Mouse (Mus musculus): ENCODE measurements around the gene Mrpl44.

The Mrpl44 gene

DNA sequence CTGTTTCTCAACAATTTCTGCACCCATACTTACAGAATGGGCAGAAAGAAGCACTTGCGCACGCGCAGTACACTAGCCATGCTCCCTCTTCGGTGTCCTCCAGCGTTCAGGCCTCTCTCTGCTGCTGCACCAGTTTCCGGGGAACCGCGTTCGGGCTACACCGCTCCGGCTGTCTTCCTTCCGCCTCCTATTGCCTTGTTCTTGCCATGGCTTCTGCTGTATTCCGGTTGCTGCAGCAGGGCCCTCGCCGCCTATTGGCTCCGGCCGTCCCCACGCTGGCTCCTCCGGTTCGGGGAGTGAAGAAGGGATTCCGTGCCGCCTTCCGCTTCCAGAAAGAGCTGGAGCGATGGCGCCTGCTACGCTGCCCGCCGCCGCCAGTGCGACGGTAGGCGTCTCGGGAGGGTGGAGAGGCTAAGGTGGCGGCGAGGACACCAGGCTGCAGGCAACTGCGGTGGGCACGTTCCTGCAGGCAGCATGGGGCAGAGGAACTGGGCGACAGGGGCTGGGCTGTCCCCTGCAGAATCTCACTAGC lies at the start of gene Mrpl44, which contains the start of gene Wdfy1:
Gene Mrpl44 (plus strand): TSS at position 92 of the 532 bp plus-strand sequence.
Gene Wdfy1 (minus strand): TSS at position 217 of the 532 bp plus-strand sequence.
- DNase-seq (ENCODE audit: low spot score) = peak; percentile 90

DNA sequence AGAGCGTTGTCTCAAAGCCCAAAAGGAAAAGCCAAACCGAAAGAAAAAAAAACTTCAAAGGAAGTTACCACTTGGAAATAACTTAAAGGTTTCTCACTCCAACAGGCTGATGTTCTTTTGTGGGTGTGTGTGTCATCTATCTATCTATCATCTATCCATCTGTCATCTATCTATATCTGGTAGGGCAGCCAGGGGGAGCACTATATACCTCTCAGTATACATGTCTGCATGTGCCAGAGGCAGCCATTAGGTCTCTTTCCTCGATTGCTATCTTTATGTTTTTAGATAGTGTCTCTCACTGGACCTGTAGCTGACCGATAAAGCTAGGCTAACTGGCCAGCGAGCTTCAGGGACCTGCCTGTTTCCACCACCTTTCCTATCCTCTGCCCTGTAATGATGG lies 41.0 kb upstream of the Mrpl44 start:
- DNase-seq (ENCODE audit: low spot score) = no peak

DNA sequence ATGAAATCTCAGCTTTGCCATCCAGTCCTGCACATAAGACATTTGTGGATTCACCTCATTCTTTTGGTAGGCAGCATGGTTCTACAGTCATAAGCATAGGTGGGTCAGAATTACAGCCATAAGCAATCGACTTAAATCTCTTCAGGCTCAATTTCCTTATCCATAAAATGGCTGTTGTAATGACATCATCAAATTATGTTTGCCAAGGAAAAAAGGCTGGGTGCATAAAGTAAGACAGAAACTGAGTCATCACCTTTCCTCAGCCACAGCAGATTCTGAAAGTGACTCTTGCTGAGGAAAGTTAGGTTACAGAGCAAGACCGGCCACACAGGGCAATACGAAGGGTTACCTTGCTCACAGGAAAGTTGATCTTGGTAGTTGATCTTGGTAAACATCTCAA lies 39.4 kb upstream of the Mrpl44 start:
- no peak for DNase-seq (ENCODE audit: low spot score)

DNA sequence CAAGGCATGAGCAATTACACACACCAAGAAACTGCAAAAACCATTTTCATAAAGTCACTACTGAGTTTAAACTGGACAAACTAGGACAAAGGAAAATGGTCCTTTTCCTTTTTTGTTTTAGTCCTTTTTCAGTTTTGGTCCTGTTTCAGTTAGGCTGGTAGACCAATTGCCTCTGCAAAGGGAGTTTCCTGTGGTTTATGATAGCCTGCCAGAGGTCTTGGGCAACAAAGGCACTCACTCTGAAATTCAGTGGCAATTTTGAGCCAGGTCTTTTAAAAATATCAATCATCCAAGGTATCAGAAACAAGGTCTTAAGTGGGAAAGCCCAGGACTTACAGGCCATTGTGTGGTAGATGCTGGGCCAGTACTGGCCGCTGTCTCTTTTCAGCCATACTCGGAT lies 36.1 kb upstream of the Mrpl44 start:
- no peak for DNase-seq (ENCODE audit: low spot score)

DNA sequence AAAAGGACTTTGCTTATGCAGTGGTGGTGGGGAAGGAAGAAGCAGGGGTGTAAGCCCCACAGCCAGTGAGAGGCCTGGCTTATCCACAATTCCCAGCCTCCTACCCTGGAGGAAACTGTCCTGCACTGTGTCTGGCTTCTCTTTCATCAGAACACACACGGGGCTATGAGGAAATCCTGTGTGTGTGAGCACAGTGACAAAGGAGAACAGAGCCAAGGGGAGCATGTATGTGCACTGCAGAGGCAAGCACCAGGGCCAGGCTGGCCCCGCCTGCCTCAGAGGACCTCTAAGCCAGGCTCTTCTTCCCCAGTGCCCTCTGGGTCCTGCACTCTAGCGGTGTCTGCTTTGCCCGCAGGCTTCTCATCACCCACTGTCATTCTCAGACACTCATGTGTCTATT lies 34.8 kb upstream of the Mrpl44 start:
- no peak for DNase-seq (ENCODE audit: low spot score)

GRCm38 (mm10) chr1:79742949-79743348 lies 32.9 kb upstream of the Mrpl44 start:
- no peak for DNase-seq (ENCODE audit: low spot score)

DNA sequence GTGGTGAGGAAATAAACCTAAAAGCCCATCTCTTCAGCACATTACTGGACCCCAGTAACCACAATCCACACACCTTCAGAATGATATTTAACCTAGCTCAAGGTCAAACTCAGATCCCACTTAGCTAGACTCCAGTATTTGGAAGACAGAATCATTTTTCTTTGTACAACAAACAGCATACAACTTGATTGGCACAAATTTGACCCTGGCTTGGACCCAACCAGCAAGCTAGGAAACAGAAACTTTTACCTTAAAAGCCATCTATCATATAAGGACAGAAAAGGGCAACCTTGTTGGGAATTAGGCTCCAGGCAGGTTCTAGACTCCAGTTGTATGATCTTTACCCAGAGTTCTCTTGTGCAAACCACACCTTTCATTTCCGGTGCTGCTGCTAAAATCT lies 32.4 kb upstream of the Mrpl44 start:
- DNase-seq (ENCODE audit: low spot score) = no peak

DNA sequence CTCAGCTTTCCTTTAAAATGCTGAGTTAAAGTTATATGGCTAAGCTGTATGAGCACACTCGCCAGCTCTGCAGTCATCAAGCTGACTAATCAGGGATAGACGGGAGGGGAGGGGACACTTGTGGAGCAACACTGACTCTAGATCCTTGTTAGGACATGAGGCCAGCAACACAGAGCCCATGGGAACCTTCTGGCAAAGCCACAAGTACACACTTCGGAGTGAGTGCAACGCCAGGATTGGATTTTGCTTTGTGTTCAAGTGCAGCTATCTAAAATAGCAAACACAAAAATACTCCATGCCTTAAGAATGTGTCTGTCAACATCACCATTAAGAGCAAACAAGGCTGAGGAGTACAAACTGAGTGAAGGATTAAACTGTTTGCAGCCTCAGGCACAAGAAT lies 29.8 kb upstream of the Mrpl44 start:
- DNase-seq (ENCODE audit: low spot score) = no peak

DNA sequence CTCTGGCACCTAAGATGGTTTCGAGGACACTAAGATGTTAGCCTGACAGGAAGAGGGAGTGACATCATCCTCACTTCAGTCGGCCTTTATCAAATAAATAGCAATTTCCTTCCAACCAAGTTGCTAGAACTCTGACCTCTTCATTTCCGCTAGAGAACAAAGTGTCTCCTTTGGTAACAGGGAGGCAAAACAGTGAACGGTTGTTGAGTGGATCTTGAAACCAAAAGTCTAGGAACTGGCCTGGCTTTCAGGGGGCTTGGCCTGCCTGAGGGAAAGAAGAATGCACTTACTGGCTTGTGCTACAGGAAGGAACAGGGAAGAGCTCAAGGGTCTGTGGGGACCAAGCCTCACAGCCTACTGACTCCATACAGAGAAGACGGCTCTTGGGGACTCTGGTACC lies 24.6 kb upstream of the Mrpl44 start:
- DNase-seq (ENCODE audit: low spot score) = no peak

GRCm38 (mm10) chr1:79752015-79752695 lies 23.7 kb upstream of the Mrpl44 start:
- DNase-seq (ENCODE audit: low spot score) = no peak

- DNase-seq (ENCODE audit: low spot score) = no peak
Observed at GRCm38 (mm10) chr1:79752714-79753340, 23.0 kb upstream of the Mrpl44 start.

- no peak for DNase-seq (ENCODE audit: low spot score)
Observed at GRCm38 (mm10) chr1:79753456-79753855, 22.4 kb upstream of the Mrpl44 start.

- no peak for DNase-seq (ENCODE audit: low spot score)
Observed at GRCm38 (mm10) chr1:79754936-79755335, 20.9 kb upstream of the Mrpl44 start.

DNA sequence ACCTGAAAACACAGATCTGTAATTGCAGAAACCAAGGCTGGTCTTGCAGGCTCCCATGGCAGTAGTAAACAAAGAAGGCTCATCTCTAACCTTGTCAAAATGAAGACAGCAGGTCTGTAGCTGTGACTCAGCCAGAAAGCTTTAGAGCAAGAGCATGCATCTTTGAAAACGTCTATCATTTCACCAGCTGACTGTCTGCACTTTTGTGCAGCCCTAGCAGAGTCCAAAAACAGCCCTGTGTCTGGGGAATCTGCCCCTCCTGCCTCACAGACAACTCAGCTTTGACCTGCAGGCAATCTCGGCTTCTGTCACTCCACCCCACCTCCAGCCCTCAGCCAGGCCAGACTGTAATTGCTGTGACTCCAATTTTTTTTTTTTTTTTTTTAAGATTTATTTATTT lies 20.4 kb upstream of the Mrpl44 start:
- DNase-seq (ENCODE audit: low spot score) = no peak

GRCm38 (mm10) chr1:79756417-79756816 lies 19.4 kb upstream of the Mrpl44 start:
- DNase-seq (ENCODE audit: low spot score) = no peak

GRCm38 (mm10) chr1:79757161-79757560 lies 18.7 kb upstream of the Mrpl44 start:
- DNase-seq (ENCODE audit: low spot score) = no peak

GRCm38 (mm10) chr1:79757597-79757996 lies 18.2 kb upstream of the Mrpl44 start:
- no peak for DNase-seq (ENCODE audit: low spot score)

- DNase-seq (ENCODE audit: low spot score) = no peak
Observed at GRCm38 (mm10) chr1:79759006-79759405, 16.8 kb upstream of the Mrpl44 start.

- no peak for DNase-seq (ENCODE audit: low spot score)
Observed at GRCm38 (mm10) chr1:79759436-79759972, 16.3 kb upstream of the Mrpl44 start.

DNA sequence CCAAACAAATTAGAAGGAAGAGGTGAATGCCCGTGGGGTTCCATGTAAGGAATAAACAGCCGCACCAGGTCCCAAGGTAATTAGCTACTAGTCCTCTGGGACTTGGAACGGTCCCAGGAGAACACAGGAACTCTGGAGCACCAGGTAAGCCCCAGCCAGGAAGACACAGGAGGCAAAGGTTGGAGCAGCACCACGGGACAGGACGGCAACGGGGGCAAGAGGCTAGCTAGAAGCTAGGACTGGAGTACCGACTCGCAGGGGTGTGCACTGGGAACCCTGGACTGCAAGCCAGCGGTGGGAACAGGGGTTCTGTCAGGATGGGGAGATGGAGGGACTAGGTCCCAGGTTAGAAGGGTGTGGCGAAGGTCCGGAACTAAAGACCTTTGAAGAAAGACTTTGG lies 15.2 kb upstream of the Mrpl44 start:
- DNase-seq (ENCODE audit: low spot score) = no peak

DNA sequence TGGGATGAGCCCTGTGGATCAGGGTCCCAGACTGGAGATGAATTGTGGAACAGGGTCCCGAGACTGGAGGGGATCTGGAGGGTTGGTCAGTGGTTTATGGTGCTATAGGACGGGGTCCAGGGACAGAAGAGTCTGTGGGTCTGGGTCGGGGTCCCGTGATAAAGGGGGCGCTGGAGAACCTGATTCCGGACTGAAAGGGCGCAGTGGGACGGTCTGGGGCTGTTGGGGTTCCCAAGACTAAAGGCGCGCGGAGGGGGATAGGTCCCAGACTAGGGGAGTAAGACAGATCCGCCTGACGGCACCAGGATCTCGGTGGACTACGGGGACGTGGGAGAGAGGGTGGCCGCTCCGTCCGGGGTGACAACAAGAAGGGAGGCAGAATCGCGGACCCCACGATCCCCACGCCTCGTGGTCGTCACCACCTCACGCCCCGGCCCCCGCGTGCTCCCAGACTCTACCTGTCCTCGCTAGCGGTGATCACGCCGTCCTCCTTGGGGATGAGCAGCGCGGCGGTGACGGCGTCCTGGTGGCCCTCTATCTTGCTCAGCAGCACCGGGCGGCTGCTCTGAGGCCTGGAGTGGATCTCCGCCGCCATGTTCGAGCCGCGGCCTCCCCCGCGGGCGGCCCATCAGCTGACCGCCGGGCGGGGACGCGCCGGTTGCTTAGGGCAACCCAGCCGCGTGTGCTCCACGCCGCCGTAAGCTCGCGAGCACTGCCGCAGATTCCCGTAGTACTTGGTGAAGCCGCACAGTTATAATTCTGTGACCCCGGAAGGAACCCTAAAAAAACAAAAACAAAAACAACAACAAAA lies 14.5 kb upstream of the Mrpl44 start:
- peak; percentile 75 for DNase-seq (ENCODE audit: low spot score)

DNA sequence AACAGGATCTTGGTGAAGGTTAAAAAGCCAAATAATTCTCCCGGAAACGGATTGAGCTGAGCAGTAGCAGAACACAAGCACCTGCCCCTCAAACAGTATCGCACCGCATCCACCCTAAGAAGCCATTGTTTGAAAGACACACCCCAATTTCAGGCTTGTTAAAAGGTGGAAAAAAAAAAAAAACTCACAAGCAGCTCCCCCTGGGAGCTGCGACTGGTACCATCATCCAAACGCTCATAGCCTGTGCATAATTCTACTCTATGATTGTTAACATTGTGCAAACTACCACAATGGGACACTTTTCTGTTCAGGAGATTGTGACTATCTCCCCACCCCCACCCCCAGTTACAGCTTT lies 13.9 kb upstream of the Mrpl44 start:
- DNase-seq (ENCODE audit: low spot score) = no peak

Data from c-Kit-positive CD71-positive TER-119-positive erythroid progenitor cells, embryonic 14.5 days (primary cell).